Mouse (Mus musculus) midbrain, embryonic 16.5 days (tissue): ENCODE results near the gene Shroom1. TPM values are rescaled to one million over a fixed set of nuclear protein-coding genes. Genes with fewer than 3 reads are reported as not detected.
A peak's percentile ranks its signal among the peaks of the same experiment; 100 is the strongest.

Source experiments
- ATAC-seq: fragments of 200-750 bp; cut with Nextera tagmentation; 2 replicates; pipeline ENCODE4 v1.8.0; 2017; ENCODE audit warnings: moderate TSS enrichment
- H3K27ac ChIP-seq: fragments of 300-500 bp; sonication (generic); 2 replicates; pipeline ENCODE4 v1.5.1; 2014; ENCODE audit warnings: mild to moderate bottlenecking, low read length, mixed read lengths
- H3K27me3 ChIP-seq: fragments of 300-500 bp; sonication (generic); 2 replicates; pipeline ENCODE4 v1.6.1; 2014; ENCODE audit warnings: low read depth, low read length, mixed read lengths; ENCODE audit not compliant: control insufficient read depth, insufficient read depth
- H3K36me3 ChIP-seq: fragments of 300-500 bp; sonication (generic); 2 replicates; pipeline ENCODE4 v1.6.1; 2014; ENCODE audit warnings: mild to moderate bottlenecking, low read length, moderate library complexity, mixed read lengths; ENCODE audit not compliant: control insufficient read depth, insufficient read depth
- H3K4me1 ChIP-seq: fragments of 300-500 bp; sonication (generic); 2 replicates; pipeline ENCODE4 v1.6.1; 2014; ENCODE audit warnings: mild to moderate bottlenecking, low read length, mixed read lengths; ENCODE audit not compliant: control insufficient read depth, insufficient read depth
- H3K4me2 ChIP-seq: fragments of 300-500 bp; sonication (generic); 2 replicates; pipeline ENCODE4 v1.6.1; 2014; ENCODE audit warnings: mild to moderate bottlenecking, low read length, mixed read lengths
- H3K4me3 ChIP-seq: fragments of 300-500 bp; sonication (generic); 2 replicates; pipeline ENCODE4 v1.5.1; 2014; ENCODE audit warnings: low read depth, mild to moderate bottlenecking, low read length, moderate library complexity, mixed read lengths
- H3K9ac ChIP-seq: fragments of 300-500 bp; sonication (generic); 2 replicates; pipeline ENCODE4 v1.6.1; 2014; ENCODE audit warnings: low read depth, low read length, mixed read lengths
- H3K9me3 ChIP-seq: fragments of 300-500 bp; sonication (generic); replicated peaks from 2 replicates; pipeline ENCODE4 v1.6.1; 2014; ENCODE audit warnings: mild to moderate bottlenecking, low read length, mixed read lengths; ENCODE audit not compliant: control insufficient read depth, poor library complexity, severe bottlenecking
- WGBS: fragments of 180-500 bp; shearing (Covaris S2); extraction: QIAGEN DNeasy Blood & Tissue Kit; methylation state at CpG from one replicate; pipeline ENCODE4 v1.1.7; 2014; 5-methylcytosine and 5-hydroxymethylcytosine counted together
- polyA plus RNA-seq: library from polyadenylated mRNA; unstranded; fragments of >200 nt; fragmentation: Nextera tagmentation; extraction: Ambion mirVana; gene quantifications from 2 replicates; pipeline ENCODE4 v1.2.1, GENCODE M21; 2015

The Shroom1 gene
- polyA plus RNA-seq, 1 experiment from 2014 or later: 4.5 TPM

GRCm38 (mm10) chr11:53452396-53452795 is 4.6 kb upstream of the Shroom1 start:
- no peak for ATAC-seq
- no peaks in the 10 kb centered on the region for H3K9me3 ChIP-seq
- H3K27me3 ChIP-seq: peaks cover 9% of the 10 kb centered on the region
- H3K4me3 ChIP-seq: no peak overlapping the region
- H3K4me2 ChIP-seq: no peak overlapping the region
- no peak overlapping the region for H3K9ac ChIP-seq
- WGBS: 96% methylated on average over 9 of the region's 9 CpGs
- H3K27ac ChIP-seq: no peak overlapping the region
- peaks cover 4% of the 10 kb centered on the region for H3K4me1 ChIP-seq
- no peaks in the 10 kb centered on the region for H3K36me3 ChIP-seq

- Histone ChIP-seq H3K4me2 (no peak overlapping the region), H3K4me3 (no peak overlapping the region), H3K9ac (no peak overlapping the region), H3K4me1 (peaks cover 4% of the 10 kb centered on the region), H3K36me3 (no peaks in the 10 kb centered on the region), H3K27me3 (peaks cover 16% of the 10 kb centered on the region), H3K27ac (no peak overlapping the region), H3K9me3 (no peaks in the 10 kb centered on the region)
- 88% methylated on average over 5 of the region's 5 CpGs for WGBS
- no peak for ATAC-seq
Measured at GRCm38 (mm10) chr11:53453031-53453430, 4.0 kb upstream of the Shroom1 start.

GRCm38 (mm10) chr11:53457372-53457954 is 458 bp downstream of the Shroom1 start:
- no peak overlapping the region for H3K27ac ChIP-seq
- 9% methylated on average over 28 of the region's 29 CpGs for WGBS

GRCm38 (mm10) chr11:53458996-53459395 is 2.0 kb downstream of the Shroom1 start:
- no peaks in the 10 kb centered on the region for H3K9me3 ChIP-seq
- no peak overlapping the region for H3K9ac ChIP-seq
- no peak overlapping the region for H3K27ac ChIP-seq
- H3K4me3 ChIP-seq: no peak overlapping the region
- ATAC-seq: no peak
- H3K27me3 ChIP-seq: peaks cover 49% of the 10 kb centered on the region
- 64% methylated on average over 3 of the region's 3 CpGs for WGBS
- H3K36me3 ChIP-seq: no peaks in the 10 kb centered on the region
- H3K4me1 ChIP-seq: peaks cover 9% of the 10 kb centered on the region
- H3K4me2 ChIP-seq: no peak overlapping the region

More at GRCm38 (mm10) chr11:53457372-53457954, 458 bp downstream of the Shroom1 start:
- no peak for ATAC-seq
- Histone ChIP-seq H3K9ac (peak overlapping the region; percentile 65), H3K9me3 (no peaks in the 10 kb centered on the region), H3K4me2 (peak overlapping the region; percentile 81), H3K36me3 (no peaks in the 10 kb centered on the region), H3K4me3 (peak overlapping the region; percentile 48), H3K27me3 (peaks cover 39% of the 10 kb centered on the region), H3K4me1 (peaks cover 4% of the 10 kb centered on the region)

GRCm38 (mm10) chr11:53460192-53460591 is 3.2 kb downstream of the Shroom1 start:
- no peak for ATAC-seq
- WGBS: 80% methylated on average over 3 of the region's 3 CpGs

GRCm38 (mm10) chr11:53461727-53462126 is 4.7 kb downstream of the Shroom1 start:
- Histone ChIP-seq H3K9ac (no peak overlapping the region), H3K27ac (no peak overlapping the region), H3K36me3 (no peaks in the 10 kb centered on the region), H3K9me3 (no peaks in the 10 kb centered on the region), H3K4me2 (no peak overlapping the region), H3K27me3 (peaks cover 63% of the 10 kb centered on the region), H3K4me1 (peaks cover 12% of the 10 kb centered on the region), H3K4me3 (no peak overlapping the region)
- 23% methylated on average over 5 of the region's 5 CpGs for WGBS
- ATAC-seq: no peak

More at GRCm38 (mm10) chr11:53460192-53460591, 3.2 kb downstream of the Shroom1 start:
- Histone ChIP-seq H3K27ac (no peak overlapping the region), H3K4me3 (no peak overlapping the region), H3K27me3 (peaks cover 60% of the 10 kb centered on the region), H3K9me3 (no peaks in the 10 kb centered on the region), H3K4me2 (no peak overlapping the region), H3K9ac (no peak overlapping the region), H3K4me1 (peaks cover 9% of the 10 kb centered on the region), H3K36me3 (no peaks in the 10 kb centered on the region)

- 6% methylated on average over 55 of the region's 55 CpGs for WGBS
- peaks cover 60% of the 10 kb centered on the region for H3K27me3 ChIP-seq
- peak overlapping the region; percentile 44 for H3K4me3 ChIP-seq
- no peaks in the 10 kb centered on the region for H3K9me3 ChIP-seq
- no peak for ATAC-seq
- peak overlapping the region; percentile 36; the same call in 1 of the 2 replicates for H3K9ac ChIP-seq
- H3K27ac ChIP-seq: no peak overlapping the region
- no peaks in the 10 kb centered on the region for H3K36me3 ChIP-seq
- H3K4me2 ChIP-seq: peak overlapping the region; percentile 85
- H3K4me1 ChIP-seq: peaks cover 8% of the 10 kb centered on the region; the same call in 1 of the 2 replicates
Measured at GRCm38 (mm10) chr11:53463551-53464424, 6.8 kb downstream of the Shroom1 start.

GRCm38 (mm10) chr11:53466231-53466971 is 9.4 kb downstream of the Shroom1 start:
- Histone ChIP-seq H3K27ac (no peak overlapping the region), H3K4me3 (peak overlapping the region; percentile 37), H3K4me1 (peaks cover 18% of the 10 kb centered on the region), H3K4me2 (peak overlapping the region; percentile 63), H3K9ac (peak overlapping the region; percentile 55), H3K27me3 (peaks cover 56% of the 10 kb centered on the region), H3K36me3 (no peaks in the 10 kb centered on the region), H3K9me3 (no peaks in the 10 kb centered on the region)
- ATAC-seq: peak; percentile 30; the same call in 1 of the 2 replicates
- WGBS: 4% methylated on average over 40 of the region's 40 CpGs
